Mouse (Mus musculus): Measurements from ENCODE around the gene Hspa4. TPM values are rescaled to one million over a fixed set of nuclear protein-coding genes. Genes with fewer than 3 reads are reported as not detected.
"Not testable (repeated sequence)": the region's sequence is repeated elsewhere in the genome, so short reads cannot be mapped to it uniquely, and the experiment has no call there.

The Hspa4 gene
- 32.4 and 33.7 TPM in 2 replicates for polyA plus RNA-seq (2015; fragmentation: Nextera tagmentation; extraction: Ambion mirVana)

- Histone ChIP-seq H3K36me3 (ENCODE audit: control insufficient read depth, insufficient read depth) (peaks cover 4% of the 10 kb centered on the region), H3K27ac (ENCODE audit: low read length) (peak within 1 kb of the TSS; percentile 100), H3K4me3 (ENCODE audit: low read depth, low read length) (peak within 1 kb of the TSS; percentile 100), H3K4me1 (ENCODE audit: control insufficient read depth, low read depth, low read length) (peaks cover 35% of the 10 kb centered on the region), H3K4me2 (ENCODE audit: low read depth, low read length) (peak within 1 kb of the TSS; percentile 93), H3K9ac (ENCODE audit: low read depth, low read length) (peak within 1 kb of the TSS; percentile 99), H3K27me3 (ENCODE audit: control insufficient read depth, insufficient read depth, low read depth, low read length) (no peaks in the 10 kb centered on the region), H3K9me3 (replicated peaks; ENCODE audit: control insufficient read depth, low read length) (no peaks in the 10 kb centered on the region)
- ATAC-seq (ENCODE audit: low read depth) = peak; percentile 93
- WGBS (ENCODE audit: insufficient replicate concordance) = under 1% methylated on average over 58 of the region's 58 CpGs
Measured at GRCm38 (mm10) chr11:53300330-53301166, at the start of gene Hspa4. Hspa4 (minus strand) TSS chr11:53300457.

- no peak for ATAC-seq (ENCODE audit: low read depth)
- H3K9ac ChIP-seq (ENCODE audit: low read depth, low read length) = no peak overlapping the region
- peaks cover 2% of the 10 kb centered on the region; the same call in 1 of the 2 replicates for H3K27me3 ChIP-seq (ENCODE audit: control insufficient read depth, insufficient read depth, low read depth, low read length)
- no peak overlapping the region for H3K4me2 ChIP-seq (ENCODE audit: low read depth, low read length)
- H3K36me3 ChIP-seq (ENCODE audit: control insufficient read depth, insufficient read depth) = no peaks in the 10 kb centered on the region
- WGBS (ENCODE audit: insufficient replicate concordance) = 16% methylated on average over 2 of the region's 2 CpGs
- peaks cover 8% of the 10 kb centered on the region for H3K4me1 ChIP-seq (ENCODE audit: control insufficient read depth, low read depth, low read length)
- H3K27ac ChIP-seq (ENCODE audit: low read length) = no peak overlapping the region
- H3K9me3 ChIP-seq (replicated peaks; ENCODE audit: control insufficient read depth, low read length) = no peaks in the 10 kb centered on the region
- no peak overlapping the region for H3K4me3 ChIP-seq (ENCODE audit: low read depth, low read length)
Measured at GRCm38 (mm10) chr11:53345738-53346137, 45.5 kb upstream of the Hspa4 start.

- peaks cover 8% of the 10 kb centered on the region for H3K4me1 ChIP-seq (ENCODE audit: control insufficient read depth, low read depth, low read length)
- H3K9ac ChIP-seq (ENCODE audit: low read depth, low read length) = no peak overlapping the region
- no peak overlapping the region for H3K27ac ChIP-seq (ENCODE audit: low read length)
- no peak for ATAC-seq (ENCODE audit: low read depth)
- no peak overlapping the region for H3K4me2 ChIP-seq (ENCODE audit: low read depth, low read length)
- 4% methylated on average over 5 of the region's 5 CpGs for WGBS (ENCODE audit: insufficient replicate concordance)
- no peak overlapping the region for H3K4me3 ChIP-seq (ENCODE audit: low read depth, low read length)
- peaks cover 2% of the 10 kb centered on the region; the same call in 1 of the 2 replicates for H3K27me3 ChIP-seq (ENCODE audit: control insufficient read depth, insufficient read depth, low read depth, low read length)
- no peaks in the 10 kb centered on the region for H3K36me3 ChIP-seq (ENCODE audit: control insufficient read depth, insufficient read depth)
- no peaks in the 10 kb centered on the region for H3K9me3 ChIP-seq (replicated peaks; ENCODE audit: control insufficient read depth, low read length)
Measured at GRCm38 (mm10) chr11:53345328-53345727, 45.1 kb upstream of the Hspa4 start.

GRCm38 (mm10) chr11:53342711-53343110 is 42.5 kb upstream of the Hspa4 start:
- H3K4me1 ChIP-seq (ENCODE audit: control insufficient read depth, low read depth, low read length) = peaks cover 4% of the 10 kb centered on the region
- H3K9me3 ChIP-seq (replicated peaks; ENCODE audit: control insufficient read depth, low read length) = no peaks in the 10 kb centered on the region
- H3K4me2 ChIP-seq (ENCODE audit: low read depth, low read length) = no peak overlapping the region
- H3K36me3 ChIP-seq (ENCODE audit: control insufficient read depth, insufficient read depth) = no peaks in the 10 kb centered on the region
- no peak overlapping the region for H3K9ac ChIP-seq (ENCODE audit: low read depth, low read length)
- WGBS (ENCODE audit: insufficient replicate concordance) = 23% methylated on average over 5 of the region's 5 CpGs
- H3K4me3 ChIP-seq (ENCODE audit: low read depth, low read length) = no peak overlapping the region
- no peak for ATAC-seq (ENCODE audit: low read depth)
- H3K27me3 ChIP-seq (ENCODE audit: control insufficient read depth, insufficient read depth, low read depth, low read length) = no peaks in the 10 kb centered on the region
- H3K27ac ChIP-seq (ENCODE audit: low read length) = no peak overlapping the region

- not testable (repeated sequence) for H3K4me2 ChIP-seq (ENCODE audit: low read depth, low read length); H3K4me1 ChIP-seq (ENCODE audit: control insufficient read depth, low read depth, low read length); H3K36me3 ChIP-seq (ENCODE audit: control insufficient read depth, insufficient read depth); H3K27me3 ChIP-seq (ENCODE audit: control insufficient read depth, insufficient read depth, low read depth, low read length); ATAC-seq (ENCODE audit: low read depth); H3K9me3 ChIP-seq (replicated peaks; ENCODE audit: control insufficient read depth, low read length); H3K9ac ChIP-seq (ENCODE audit: low read depth, low read length); H3K4me3 ChIP-seq (ENCODE audit: low read depth, low read length); H3K27ac ChIP-seq (ENCODE audit: low read length)
- WGBS (ENCODE audit: insufficient replicate concordance) = 67% methylated on average over 9 of the region's 10 CpGs
Measured at GRCm38 (mm10) chr11:53341019-53341418, 40.8 kb upstream of the Hspa4 start.

- no peak overlapping the region for H3K4me3 ChIP-seq (ENCODE audit: low read depth, low read length)
- ATAC-seq (ENCODE audit: low read depth) = no peak
- no peak overlapping the region for H3K9ac ChIP-seq (ENCODE audit: low read depth, low read length)
- no peak overlapping the region for H3K27ac ChIP-seq (ENCODE audit: low read length)
- no peak overlapping the region for H3K4me2 ChIP-seq (ENCODE audit: low read depth, low read length)
- 70% methylated on average over 8 of the region's 8 CpGs for WGBS (ENCODE audit: insufficient replicate concordance)
- no peaks in the 10 kb centered on the region for H3K27me3 ChIP-seq (ENCODE audit: control insufficient read depth, insufficient read depth, low read depth, low read length)
- no peaks in the 10 kb centered on the region for H3K36me3 ChIP-seq (ENCODE audit: control insufficient read depth, insufficient read depth)
- H3K4me1 ChIP-seq (ENCODE audit: control insufficient read depth, low read depth, low read length) = no peaks in the 10 kb centered on the region; the same call in 1 of the 2 replicates
- no peaks in the 10 kb centered on the region for H3K9me3 ChIP-seq (replicated peaks; ENCODE audit: control insufficient read depth, low read length)
Measured at GRCm38 (mm10) chr11:53337684-53338083, 37.4 kb upstream of the Hspa4 start.

GRCm38 (mm10) chr11:53336924-53337323 is 36.7 kb upstream of the Hspa4 start:
- no peaks in the 10 kb centered on the region for H3K36me3 ChIP-seq (ENCODE audit: control insufficient read depth, insufficient read depth)
- ATAC-seq (ENCODE audit: low read depth) = no peak

GRCm38 (mm10) chr11:53336182-53336571 is 35.9 kb upstream of the Hspa4 start:
- Histone ChIP-seq H3K4me2 (ENCODE audit: low read depth, low read length) (no peak overlapping the region), H3K36me3 (ENCODE audit: control insufficient read depth, insufficient read depth) (no peaks in the 10 kb centered on the region), H3K9ac (ENCODE audit: low read depth, low read length) (no peak overlapping the region), H3K27ac (ENCODE audit: low read length) (no peak overlapping the region), H3K27me3 (ENCODE audit: control insufficient read depth, insufficient read depth, low read depth, low read length) (no peaks in the 10 kb centered on the region), H3K9me3 (replicated peaks; ENCODE audit: control insufficient read depth, low read length) (no peaks in the 10 kb centered on the region), H3K4me3 (ENCODE audit: low read depth, low read length) (no peak overlapping the region), H3K4me1 (ENCODE audit: control insufficient read depth, low read depth, low read length) (no peaks in the 10 kb centered on the region; the same call in 1 of the 2 replicates)
- no peak for ATAC-seq (ENCODE audit: low read depth)

More at GRCm38 (mm10) chr11:53336924-53337323, 36.7 kb upstream of the Hspa4 start:
- no peaks in the 10 kb centered on the region for H3K27me3 ChIP-seq (ENCODE audit: control insufficient read depth, insufficient read depth, low read depth, low read length)
- no peaks in the 10 kb centered on the region for H3K9me3 ChIP-seq (replicated peaks; ENCODE audit: control insufficient read depth, low read length)
- WGBS (ENCODE audit: insufficient replicate concordance) = 73% methylated on average over 1 of the region's 1 CpGs
- no peak overlapping the region for H3K4me3 ChIP-seq (ENCODE audit: low read depth, low read length)
- no peak overlapping the region for H3K9ac ChIP-seq (ENCODE audit: low read depth, low read length)
- no peak overlapping the region for H3K4me2 ChIP-seq (ENCODE audit: low read depth, low read length)
- no peaks in the 10 kb centered on the region; the same call in 1 of the 2 replicates for H3K4me1 ChIP-seq (ENCODE audit: control insufficient read depth, low read depth, low read length)
- H3K27ac ChIP-seq (ENCODE audit: low read length) = no peak overlapping the region

- Histone ChIP-seq H3K36me3 (ENCODE audit: control insufficient read depth, insufficient read depth) (no peaks in the 10 kb centered on the region), H3K4me2 (ENCODE audit: low read depth, low read length) (no peak overlapping the region), H3K27me3 (ENCODE audit: control insufficient read depth, insufficient read depth, low read depth, low read length) (no peaks in the 10 kb centered on the region), H3K9ac (ENCODE audit: low read depth, low read length) (no peak overlapping the region), H3K27ac (ENCODE audit: low read length) (no peak overlapping the region), H3K9me3 (replicated peaks; ENCODE audit: control insufficient read depth, low read length) (no peaks in the 10 kb centered on the region), H3K4me3 (ENCODE audit: low read depth, low read length) (no peak overlapping the region), H3K4me1 (ENCODE audit: control insufficient read depth, low read depth, low read length) (no peaks in the 10 kb centered on the region; the same call in 1 of the 2 replicates)
- ATAC-seq (ENCODE audit: low read depth) = no peak
- WGBS (ENCODE audit: insufficient replicate concordance) = 20% methylated on average over 3 of the region's 3 CpGs
Measured at GRCm38 (mm10) chr11:53335505-53336181, 35.4 kb upstream of the Hspa4 start.

Data from liver, embryonic 16.5 days (tissue).